Mouse (Mus musculus): Measurements from ENCODE around the gene Slirp. TPM values are rescaled to one million over a fixed set of nuclear protein-coding genes. Genes with fewer than 3 reads are reported as not detected.

Slirp gene
- polyA plus RNA-seq, 1 experiment from 2014 or later = 137 TPM

DNA sequence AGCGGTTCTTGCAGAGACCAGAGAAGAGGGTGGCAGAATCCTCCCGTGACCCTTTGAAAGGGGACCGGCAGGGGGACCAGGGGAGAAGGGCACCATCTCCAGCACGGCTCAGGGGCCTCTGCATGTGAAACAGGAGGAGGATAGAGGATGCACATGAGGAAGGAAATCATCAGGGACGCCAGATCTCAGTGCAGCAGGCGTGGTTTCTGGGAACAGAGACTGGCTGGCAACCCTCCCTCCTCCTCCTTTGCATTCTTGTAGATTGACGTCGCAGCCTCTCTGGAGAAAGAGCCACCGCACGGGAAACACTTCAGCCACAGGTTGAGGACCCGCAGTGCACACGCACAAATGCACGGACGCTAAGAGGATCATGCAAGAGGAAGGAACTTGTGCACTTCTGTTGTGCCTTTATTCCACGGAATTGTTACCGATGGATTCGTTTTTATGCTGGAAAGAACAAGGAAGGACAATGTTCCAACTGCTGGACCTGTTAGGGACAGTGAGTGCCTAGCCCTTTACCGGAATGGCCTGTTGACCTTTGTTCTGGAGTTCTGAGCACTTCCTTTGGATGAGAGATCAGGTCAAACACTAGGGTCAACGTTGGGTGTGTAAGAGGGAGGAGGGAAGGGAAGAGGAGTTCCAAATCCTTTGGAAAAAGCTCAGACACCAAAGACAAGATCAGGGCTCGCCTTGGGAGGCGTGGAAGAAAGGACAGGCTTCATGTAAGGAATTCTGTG is 35.7 kb upstream of the Slirp start:
- peaks cover 9% of the 10 kb centered on the region for H3K4me1 ChIP-seq (ENCODE audit: control insufficient read depth, low read depth, low read length)
- 0 out of 2 replicates have a peak, but pooled peaks cover 2% of the 10 kb centered on the region for H3K27me3 ChIP-seq (ENCODE audit: control insufficient read depth, insufficient read depth, low read depth, low read length)
- H3K27ac ChIP-seq (ENCODE audit: low read length) = peak overlapping the region; percentile 4; the same call in 1 of the 2 replicates
- peak overlapping the region; percentile 9; the same call in 1 of the 2 replicates for H3K4me3 ChIP-seq (ENCODE audit: low read depth, low read length)
- ATAC-seq (ENCODE audit: low read depth) = peak; percentile 46; the same call in 1 of the 2 replicates
- H3K4me2 ChIP-seq (ENCODE audit: low read depth, low read length) = peak overlapping the region; percentile 25
- 14% methylated on average over 21 of the region's 21 CpGs for WGBS (ENCODE audit: insufficient replicate concordance)
- H3K9me3 ChIP-seq (replicated peaks; ENCODE audit: control insufficient read depth, low read length) = no peaks in the 10 kb centered on the region
- H3K9ac ChIP-seq (ENCODE audit: low read depth, low read length) = no peak overlapping the region
- no peaks in the 10 kb centered on the region for H3K36me3 ChIP-seq (ENCODE audit: control insufficient read depth, insufficient read depth)

DNA sequence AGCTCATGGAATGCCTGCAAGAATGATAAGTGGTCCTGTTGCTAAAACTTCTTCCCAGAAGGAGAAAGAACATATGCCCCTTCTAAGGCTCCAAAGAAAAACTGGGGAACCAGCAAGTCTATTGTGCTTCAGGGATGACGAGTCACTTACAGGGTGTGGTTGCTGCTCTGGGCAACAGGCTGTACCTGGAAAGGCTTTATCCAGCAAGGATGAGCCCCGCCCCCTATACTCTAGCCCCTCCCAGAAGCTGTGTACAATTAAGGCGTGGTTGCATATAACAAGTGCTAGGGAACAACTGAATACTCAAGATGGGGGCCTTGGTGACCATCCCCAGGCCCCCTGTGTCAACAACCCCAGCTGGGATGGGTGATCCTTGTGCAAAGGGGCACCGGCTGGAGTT is 34.6 kb upstream of the Slirp start:
- Histone ChIP-seq H3K9me3 (replicated peaks; ENCODE audit: control insufficient read depth, low read length) (no peaks in the 10 kb centered on the region), H3K4me1 (ENCODE audit: control insufficient read depth, low read depth, low read length) (peaks cover 9% of the 10 kb centered on the region), H3K9ac (ENCODE audit: low read depth, low read length) (no peak overlapping the region), H3K4me2 (ENCODE audit: low read depth, low read length) (no peak overlapping the region), H3K27ac (ENCODE audit: low read length) (no peak overlapping the region), H3K4me3 (ENCODE audit: low read depth, low read length) (no peak overlapping the region), H3K36me3 (ENCODE audit: control insufficient read depth, insufficient read depth) (no peaks in the 10 kb centered on the region), H3K27me3 (ENCODE audit: control insufficient read depth, insufficient read depth, low read depth, low read length) (0 out of 2 replicates have a peak, but pooled peaks cover 2% of the 10 kb centered on the region)
- no peak for ATAC-seq (ENCODE audit: low read depth)
- WGBS (ENCODE audit: insufficient replicate concordance) = 52% methylated on average over 4 of the region's 4 CpGs

DNA sequence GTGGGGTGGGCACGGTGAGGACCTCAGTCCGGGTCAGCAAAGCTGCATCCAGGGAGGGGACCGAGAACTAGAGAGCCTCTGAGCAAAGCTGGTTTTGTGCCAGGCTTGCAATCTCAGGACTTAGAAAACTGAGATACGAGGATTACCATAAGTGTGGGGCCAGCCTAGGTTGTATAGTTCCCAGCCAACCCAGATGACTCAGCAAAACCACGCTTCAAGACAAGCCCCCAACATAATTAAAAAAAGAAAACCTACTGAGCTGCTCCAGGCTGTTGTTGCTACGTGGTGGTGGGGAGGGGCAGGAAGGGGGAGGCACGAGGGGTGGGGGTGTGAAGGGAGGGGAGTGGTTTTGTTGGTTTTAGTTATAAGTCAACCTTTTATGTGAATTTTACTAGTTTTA is 32.7 kb upstream of the Slirp start:
- no peak overlapping the region for H3K27ac ChIP-seq (ENCODE audit: low read length)
- no peak overlapping the region for H3K9ac ChIP-seq (ENCODE audit: low read depth, low read length)
- 23% methylated on average over 7 of the region's 7 CpGs for WGBS (ENCODE audit: insufficient replicate concordance)
- no peak for ATAC-seq (ENCODE audit: low read depth)
- 0 out of 2 replicates have a peak, but pooled peaks cover 2% of the 10 kb centered on the region for H3K27me3 ChIP-seq (ENCODE audit: control insufficient read depth, insufficient read depth, low read depth, low read length)
- peaks cover 9% of the 10 kb centered on the region for H3K4me1 ChIP-seq (ENCODE audit: control insufficient read depth, low read depth, low read length)
- no peaks in the 10 kb centered on the region for H3K9me3 ChIP-seq (replicated peaks; ENCODE audit: control insufficient read depth, low read length)
- H3K4me3 ChIP-seq (ENCODE audit: low read depth, low read length) = no peak overlapping the region
- H3K36me3 ChIP-seq (ENCODE audit: control insufficient read depth, insufficient read depth) = no peaks in the 10 kb centered on the region
- no peak overlapping the region for H3K4me2 ChIP-seq (ENCODE audit: low read depth, low read length)

DNA sequence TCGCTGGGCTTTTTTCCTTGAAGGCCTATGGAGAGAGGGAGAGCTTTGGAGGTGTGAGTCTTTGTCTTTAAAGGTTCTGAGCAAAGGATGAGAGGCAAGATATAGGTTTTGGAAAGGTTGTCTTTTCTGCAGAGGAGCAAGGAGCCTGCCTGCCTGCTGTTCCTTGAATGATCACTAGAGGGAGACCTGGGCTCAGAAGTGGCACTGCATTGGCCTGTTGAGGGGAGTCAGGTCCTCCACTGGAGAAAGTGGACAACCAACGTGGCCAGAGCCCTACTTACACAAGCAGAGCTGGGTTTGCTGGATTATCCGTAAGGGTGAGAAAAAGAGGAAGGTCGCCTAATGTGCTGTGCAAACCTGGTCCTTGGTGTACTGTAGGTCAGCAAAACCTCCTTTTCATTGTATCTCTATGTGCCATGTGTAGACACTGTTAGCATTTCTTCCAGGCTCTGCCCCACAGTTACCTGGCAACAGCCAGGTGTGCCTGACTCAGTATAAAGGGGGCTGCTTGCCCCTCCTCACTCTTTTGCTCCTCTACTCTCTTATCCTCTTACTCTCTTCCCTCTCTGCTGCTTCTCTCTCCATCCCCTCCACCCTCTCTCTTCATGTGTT is 30.4 kb upstream of the Slirp start:
- peaks cover 2% of the 10 kb centered on the region for H3K4me1 ChIP-seq (ENCODE audit: control insufficient read depth, low read depth, low read length)
- no peak overlapping the region for H3K9ac ChIP-seq (ENCODE audit: low read depth, low read length)
- H3K4me2 ChIP-seq (ENCODE audit: low read depth, low read length) = no peak overlapping the region
- H3K4me3 ChIP-seq (ENCODE audit: low read depth, low read length) = no peak overlapping the region
- H3K27me3 ChIP-seq (ENCODE audit: control insufficient read depth, insufficient read depth, low read depth, low read length) = 0 out of 2 replicates have a peak, but pooled peaks cover under 1% of the 10 kb centered on the region
- H3K27ac ChIP-seq (ENCODE audit: low read length) = no peak overlapping the region
- 9% methylated on average over 4 of the region's 4 CpGs for WGBS (ENCODE audit: insufficient replicate concordance)
- H3K9me3 ChIP-seq (replicated peaks; ENCODE audit: control insufficient read depth, low read length) = no peaks in the 10 kb centered on the region
- H3K36me3 ChIP-seq (ENCODE audit: control insufficient read depth, insufficient read depth) = no peaks in the 10 kb centered on the region
- no peak for ATAC-seq (ENCODE audit: low read depth)

DNA sequence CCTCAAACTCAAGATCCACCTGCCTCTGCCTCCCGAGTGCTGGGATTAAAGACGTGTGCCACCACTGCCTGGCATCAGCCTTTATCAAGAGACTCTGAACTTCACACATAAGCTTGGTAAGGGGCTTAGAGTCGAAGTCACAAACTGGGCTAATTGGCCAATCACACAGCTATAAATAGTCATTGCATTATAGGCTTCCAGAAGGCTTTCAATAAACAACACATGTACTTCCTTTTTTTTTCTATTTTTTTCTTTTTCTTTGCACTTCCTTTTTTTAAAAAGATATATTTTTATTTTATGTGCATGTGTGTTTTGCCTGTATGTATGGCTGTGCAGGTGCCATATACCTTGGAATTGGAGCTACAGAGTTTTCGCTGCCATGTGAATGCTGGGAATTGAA is 28.3 kb upstream of the Slirp start:
- H3K9me3 ChIP-seq (replicated peaks; ENCODE audit: control insufficient read depth, low read length) = no peaks in the 10 kb centered on the region
- H3K36me3 ChIP-seq (ENCODE audit: control insufficient read depth, insufficient read depth) = no peaks in the 10 kb centered on the region
- no peaks in the 10 kb centered on the region for H3K27me3 ChIP-seq (ENCODE audit: control insufficient read depth, insufficient read depth, low read depth, low read length)
- no peak overlapping the region for H3K27ac ChIP-seq (ENCODE audit: low read length)
- no peak overlapping the region for H3K4me2 ChIP-seq (ENCODE audit: low read depth, low read length)
- WGBS (ENCODE audit: insufficient replicate concordance) = 37% methylated on average over 4 of the region's 4 CpGs
- ATAC-seq (ENCODE audit: low read depth) = no peak
- no peak overlapping the region for H3K4me3 ChIP-seq (ENCODE audit: low read depth, low read length)
- no peak overlapping the region for H3K9ac ChIP-seq (ENCODE audit: low read depth, low read length)
- H3K4me1 ChIP-seq (ENCODE audit: control insufficient read depth, low read depth, low read length) = peaks cover 2% of the 10 kb centered on the region; the same call in 1 of the 2 replicates

DNA sequence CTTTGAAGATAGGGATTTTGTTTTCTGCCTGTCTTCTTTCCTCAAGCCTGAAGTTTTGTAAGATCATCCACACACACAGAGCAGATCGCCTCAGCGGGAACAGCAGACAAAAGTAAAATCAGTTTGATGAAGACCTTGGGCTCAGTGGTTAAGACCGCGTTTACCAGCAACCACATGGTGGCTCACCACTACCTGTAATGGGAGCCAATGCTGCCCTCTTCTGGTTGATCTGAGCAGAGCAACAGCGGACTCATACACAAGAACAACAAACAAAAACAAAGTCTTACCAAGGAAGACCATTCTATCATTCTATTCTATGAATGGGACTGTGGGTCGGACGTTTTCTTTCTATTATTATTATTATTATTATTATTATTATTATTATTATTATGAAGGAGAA is 27.0 kb upstream of the Slirp start:
- H3K9ac ChIP-seq (ENCODE audit: low read depth, low read length) = no peak overlapping the region
- H3K36me3 ChIP-seq (ENCODE audit: control insufficient read depth, insufficient read depth) = no peaks in the 10 kb centered on the region
- peaks cover 2% of the 10 kb centered on the region; the same call in 1 of the 2 replicates for H3K4me1 ChIP-seq (ENCODE audit: control insufficient read depth, low read depth, low read length)
- H3K4me3 ChIP-seq (ENCODE audit: low read depth, low read length) = no peak overlapping the region
- 0 out of 2 replicates have a peak, but pooled peaks have one; percentile 45 for ATAC-seq (ENCODE audit: low read depth)
- H3K9me3 ChIP-seq (replicated peaks; ENCODE audit: control insufficient read depth, low read length) = no peaks in the 10 kb centered on the region
- no peak overlapping the region for H3K4me2 ChIP-seq (ENCODE audit: low read depth, low read length)
- H3K27me3 ChIP-seq (ENCODE audit: control insufficient read depth, insufficient read depth, low read depth, low read length) = no peaks in the 10 kb centered on the region
- WGBS (ENCODE audit: insufficient replicate concordance) = 12% methylated on average over 7 of the region's 7 CpGs
- no peak overlapping the region for H3K27ac ChIP-seq (ENCODE audit: low read length)

DNA sequence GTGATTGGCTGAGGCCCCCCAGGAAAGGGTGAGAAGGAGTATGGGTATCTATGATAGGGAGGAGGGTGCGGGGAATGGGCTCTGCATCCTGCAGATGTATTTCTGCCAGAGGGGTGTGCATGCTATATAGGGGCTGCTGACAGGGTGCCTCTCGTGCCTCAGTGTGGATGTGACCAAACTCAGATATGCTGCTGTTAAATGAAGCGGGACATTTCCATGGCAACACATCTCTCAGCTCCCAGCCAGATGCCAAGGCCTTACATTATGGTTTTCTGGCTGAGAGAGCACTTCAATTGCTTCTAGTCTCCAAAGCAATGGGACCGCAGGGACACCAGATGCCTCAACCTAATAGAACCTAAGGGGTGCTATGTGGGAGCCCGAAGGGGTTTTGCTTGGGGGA is 24.8 kb upstream of the Slirp start:
- H3K27me3 ChIP-seq (ENCODE audit: control insufficient read depth, insufficient read depth, low read depth, low read length) = no peaks in the 10 kb centered on the region
- H3K9ac ChIP-seq (ENCODE audit: low read depth, low read length) = no peak overlapping the region
- H3K4me3 ChIP-seq (ENCODE audit: low read depth, low read length) = no peak overlapping the region
- 58% methylated on average over 5 of the region's 5 CpGs for WGBS (ENCODE audit: insufficient replicate concordance)
- H3K4me2 ChIP-seq (ENCODE audit: low read depth, low read length) = no peak overlapping the region
- no peak overlapping the region for H3K27ac ChIP-seq (ENCODE audit: low read length)
- H3K4me1 ChIP-seq (ENCODE audit: control insufficient read depth, low read depth, low read length) = peaks cover 6% of the 10 kb centered on the region; the same call in 1 of the 2 replicates
- no peaks in the 10 kb centered on the region; the same call in 1 of the 2 replicates for H3K36me3 ChIP-seq (ENCODE audit: control insufficient read depth, insufficient read depth)
- no peak for ATAC-seq (ENCODE audit: low read depth)
- H3K9me3 ChIP-seq (replicated peaks; ENCODE audit: control insufficient read depth, low read length) = no peaks in the 10 kb centered on the region

DNA sequence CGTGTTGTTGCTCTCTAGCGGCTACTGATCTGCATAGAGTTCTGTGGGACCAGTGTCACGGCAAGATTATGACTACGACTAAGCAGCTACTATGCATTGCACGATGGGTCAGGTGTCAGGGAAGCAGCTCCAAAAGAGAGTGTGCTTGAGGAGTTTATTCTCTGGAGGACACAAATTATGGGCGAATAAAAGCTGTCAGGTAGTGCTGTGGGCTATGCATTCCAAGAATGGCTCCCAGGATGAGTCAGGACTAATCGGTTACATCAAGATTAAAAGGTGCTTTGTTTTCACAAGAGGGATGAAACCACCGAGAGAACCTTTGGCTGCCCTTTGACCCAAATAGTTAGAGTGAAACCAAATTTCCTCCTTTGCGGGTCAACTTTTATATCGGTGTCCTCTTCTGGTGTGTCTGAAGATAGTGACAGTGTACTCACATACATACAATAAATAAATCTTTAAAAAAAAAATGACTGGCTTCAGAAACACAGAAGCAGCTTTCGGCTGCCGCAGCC is 23.7 kb upstream of the Slirp start:
- Histone ChIP-seq H3K27me3 (ENCODE audit: control insufficient read depth, insufficient read depth, low read depth, low read length) (no peaks in the 10 kb centered on the region), H3K9ac (ENCODE audit: low read depth, low read length) (no peak overlapping the region), H3K27ac (ENCODE audit: low read length) (no peak overlapping the region), H3K9me3 (replicated peaks; ENCODE audit: control insufficient read depth, low read length) (no peaks in the 10 kb centered on the region), H3K4me1 (ENCODE audit: control insufficient read depth, low read depth, low read length) (peaks cover 6% of the 10 kb centered on the region; the same call in 1 of the 2 replicates), H3K36me3 (ENCODE audit: control insufficient read depth, insufficient read depth) (no peaks in the 10 kb centered on the region; the same call in 1 of the 2 replicates), H3K4me2 (ENCODE audit: low read depth, low read length) (no peak overlapping the region), H3K4me3 (ENCODE audit: low read depth, low read length) (no peak overlapping the region)
- no peak for ATAC-seq (ENCODE audit: low read depth)
- 48% methylated on average over 12 of the region's 12 CpGs for WGBS (ENCODE audit: insufficient replicate concordance)

All from liver, embryonic 16.5 days (tissue).